Mouse (Mus musculus): ENCODE measurements at regions not wholly inside any gene's neighbourhood (a gene's known extent, or its start where the extent isn't known, plus 50 kb on each side); places are given as distances from the start of the nearest gene placed in this dataset.

DNA sequence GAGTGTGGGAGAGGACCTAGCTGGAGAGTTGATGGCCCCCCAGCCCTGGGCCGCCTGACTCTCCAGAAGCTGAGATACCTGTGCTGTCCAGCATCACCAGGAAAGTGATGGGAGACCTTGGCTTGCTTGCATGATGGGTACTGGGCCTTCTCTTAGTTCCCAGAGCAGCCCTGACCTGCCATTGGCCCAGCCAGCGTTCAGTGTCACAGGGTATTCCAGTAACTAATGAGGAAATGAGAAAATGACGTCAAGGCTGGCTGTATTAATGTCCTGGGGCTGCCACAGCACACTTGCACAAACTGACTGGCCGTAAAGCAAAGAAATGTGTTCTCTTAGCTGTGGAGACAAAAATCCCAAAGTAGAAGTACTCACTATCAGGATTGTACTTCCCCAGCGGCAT lies 307.5 kb downstream of the Tbc1d1 start:
- DNase-seq = no peak

GRCm38 (mm10) chr5:64466320-64466719 lies 310.2 kb downstream of the Tbc1d1 start:
- DNase-seq = no peak

DNA sequence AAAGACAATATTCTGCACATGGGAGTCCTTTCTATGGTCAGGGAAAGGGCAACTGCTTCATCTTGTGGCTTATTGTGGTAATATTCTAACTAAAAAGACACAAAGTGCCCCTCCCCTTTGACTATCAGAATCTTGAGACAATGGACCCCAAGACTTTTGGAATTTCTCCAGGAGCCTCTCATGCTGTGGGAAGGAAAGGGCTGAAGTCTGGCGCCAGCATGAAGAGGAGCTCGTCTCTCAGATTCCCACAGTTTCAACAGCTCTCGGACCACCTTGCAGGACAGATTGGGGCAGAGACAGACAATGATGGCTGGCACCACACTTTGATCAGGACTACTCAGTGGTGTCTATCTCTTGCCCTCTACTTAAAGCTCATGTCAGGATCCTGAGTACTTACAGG lies 311.8 kb downstream of the Tbc1d1 start:
- no peak for DNase-seq

GRCm38 (mm10) chr5:64468307-64468706 lies 312.2 kb downstream of the Tbc1d1 start:
- DNase-seq = no peak

DNA sequence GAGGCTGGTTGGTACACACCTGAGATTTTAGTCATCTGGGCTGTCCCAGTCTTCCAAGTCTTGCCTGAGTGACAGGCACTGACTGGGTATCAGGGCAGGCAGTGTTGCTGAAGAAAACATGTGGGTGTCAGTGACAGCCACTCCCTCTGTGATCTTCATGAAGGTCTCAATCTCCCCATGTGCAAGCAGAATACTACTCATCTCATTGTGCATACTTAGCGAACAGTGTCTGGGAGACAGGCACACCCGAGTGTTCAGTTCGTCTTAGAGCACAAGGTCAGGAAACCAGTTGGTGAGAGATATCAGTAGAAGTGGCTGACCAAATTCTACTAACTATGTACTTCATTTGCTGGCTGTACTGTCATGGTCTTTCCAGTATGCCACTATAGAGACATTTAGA lies 315.9 kb downstream of the Tbc1d1 start:
- DNase-seq = no peak

- DNase-seq = no peak
These were observed 316.3 kb downstream of the Tbc1d1 start for GRCm38 (mm10) chr5:64472415-64472814.

DNA sequence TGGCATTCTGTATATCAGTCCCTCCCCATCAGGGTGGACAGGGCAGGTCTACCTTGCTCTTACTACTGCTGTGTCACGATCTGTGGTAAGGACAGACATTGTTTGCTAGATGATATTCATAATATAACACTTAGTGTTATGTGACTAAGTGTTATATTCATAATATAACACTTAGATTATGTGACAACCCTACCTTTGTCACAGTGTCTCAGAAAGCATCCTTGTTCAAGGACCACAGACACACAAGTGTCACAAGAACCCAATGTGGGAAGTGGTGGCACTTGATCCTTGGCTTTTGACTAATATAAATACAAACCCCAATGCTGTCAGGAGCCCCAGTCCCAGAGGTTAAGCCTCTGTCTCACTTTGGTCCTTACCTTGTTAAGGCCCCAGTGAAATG lies 318.8 kb downstream of the Tbc1d1 start:
- no peak for DNase-seq

DNA sequence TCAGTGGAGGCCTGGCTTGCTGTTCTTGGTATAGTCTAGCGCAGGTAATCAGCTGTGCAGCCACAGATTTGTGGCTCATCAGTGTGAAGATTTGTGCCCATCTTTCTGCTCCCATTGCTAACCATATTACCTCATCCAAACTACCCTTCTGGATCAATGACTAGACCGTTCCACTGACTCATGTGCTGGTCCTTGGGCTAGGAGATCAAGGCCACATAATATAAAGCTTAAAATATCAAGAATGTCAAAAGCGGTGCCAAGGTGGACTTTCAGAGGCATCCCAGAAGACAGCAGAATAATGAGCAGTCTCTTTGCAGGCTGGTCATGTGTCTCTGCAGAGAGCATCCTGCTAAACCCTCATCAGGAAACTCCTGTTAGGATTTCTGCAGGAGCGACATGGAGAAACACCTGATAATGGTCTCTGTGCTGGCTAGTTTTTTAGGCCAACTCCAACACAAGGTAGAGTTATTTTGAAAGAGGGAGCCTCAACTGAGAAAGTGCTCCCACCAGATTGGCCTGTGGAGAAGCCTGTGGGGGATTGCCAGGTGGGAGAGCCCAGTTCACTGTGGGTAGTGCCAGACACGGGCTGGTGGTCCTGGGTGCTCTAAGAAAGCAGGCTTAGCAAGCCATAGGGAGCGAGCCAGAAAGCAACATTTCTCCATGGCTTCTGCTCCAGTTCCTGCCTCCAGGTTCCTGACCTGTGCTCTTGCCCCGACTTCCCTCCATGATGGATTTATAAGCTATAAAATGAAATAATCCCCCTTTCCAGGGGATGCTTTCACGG lies 319.8 kb downstream of the Tbc1d1 start:
- DNase-seq = no peak

DNA sequence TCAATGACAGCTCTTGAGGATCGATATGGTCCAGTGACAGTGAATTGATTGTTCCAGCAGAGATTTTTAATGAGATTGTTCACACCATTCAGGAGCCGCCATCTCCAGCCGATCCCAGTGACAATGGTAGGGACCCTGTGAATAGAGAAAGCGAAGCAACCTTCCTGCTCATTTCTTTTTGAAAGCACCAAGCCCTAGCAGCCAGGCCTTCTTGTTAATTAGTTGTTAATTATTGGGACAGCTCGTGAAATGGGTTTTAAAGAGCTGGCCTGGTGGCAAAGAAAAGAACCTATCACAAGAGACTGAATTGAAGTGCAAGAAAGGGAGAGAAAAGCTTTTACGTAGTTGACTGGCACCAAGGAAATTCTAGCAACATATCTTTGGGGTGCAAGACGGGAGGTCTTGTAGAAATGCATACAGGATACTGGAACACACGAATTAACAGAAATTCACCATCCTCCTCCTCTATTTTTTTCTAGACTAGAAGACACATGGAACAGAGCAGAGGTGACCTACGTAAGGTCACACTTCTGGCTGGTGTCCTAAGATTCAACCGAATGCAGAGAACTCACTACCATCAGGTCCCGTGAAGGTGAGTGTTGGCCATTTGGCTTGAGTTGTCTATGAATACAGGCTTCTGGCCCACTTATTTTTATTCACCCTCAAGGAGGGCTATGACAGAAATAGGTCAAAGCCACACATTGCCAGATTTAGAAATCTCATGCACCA lies 320.7 kb downstream of the Tbc1d1 start:
- no peak for DNase-seq

GRCm38 (mm10) chr5:64478143-64478542 lies 322.0 kb downstream of the Tbc1d1 start:
- DNase-seq = no peak

- DNase-seq = no peak
These were observed 322.6 kb downstream of the Tbc1d1 start for GRCm38 (mm10) chr5:64478599-64479214.

DNA sequence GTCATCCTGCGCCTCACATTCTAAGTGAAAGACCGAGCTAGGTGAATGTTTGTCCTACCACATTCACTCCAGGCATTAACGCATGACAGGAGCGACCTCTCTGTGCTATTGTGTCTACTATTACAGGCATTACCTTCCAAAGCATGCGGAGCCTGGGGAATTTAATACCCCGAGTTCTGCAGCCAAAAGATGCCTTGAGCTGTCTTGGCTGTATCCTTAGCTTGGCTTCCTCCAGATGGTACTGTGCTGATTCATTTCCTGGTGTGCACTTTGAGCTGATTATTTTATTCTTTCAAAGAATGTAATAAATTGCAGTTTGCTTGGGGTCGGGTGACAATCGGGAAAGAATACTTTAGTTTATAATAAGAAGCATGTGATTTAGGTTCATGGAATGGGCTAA lies 323.2 kb downstream of the Tbc1d1 start:
- no peak for DNase-seq

GRCm38 (mm10) chr5:64485043-64485442 lies 318.1 kb upstream of the Klf3 start:
- DNase-seq = no peak

- no peak for DNase-seq
These were observed 317.3 kb upstream of the Klf3 start for GRCm38 (mm10) chr5:64485856-64486255.

DNA sequence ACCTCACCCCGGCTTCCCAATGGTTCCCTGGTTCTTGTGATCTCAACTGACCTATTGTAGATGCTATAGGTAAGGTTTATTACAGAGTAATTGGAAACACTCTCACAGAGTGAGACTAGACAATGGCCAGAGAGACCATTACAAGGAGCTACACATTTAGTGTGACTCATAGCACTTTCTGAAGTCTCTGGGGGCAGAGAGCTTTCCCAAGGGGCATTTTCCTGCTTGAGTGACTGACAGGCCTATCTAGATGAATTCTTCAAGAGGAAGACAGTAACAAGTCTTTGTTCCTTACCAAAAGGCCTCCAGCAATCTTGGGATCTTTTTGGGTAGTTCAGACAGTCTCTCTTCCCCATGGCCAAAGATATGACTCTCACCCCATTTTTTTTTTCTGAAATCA lies 316.4 kb upstream of the Klf3 start:
- no peak for DNase-seq

- no peak for DNase-seq
These were observed 315.3 kb upstream of the Klf3 start for GRCm38 (mm10) chr5:64487698-64488398.

- DNase-seq = no peak
These were observed 313.3 kb upstream of the Klf3 start for GRCm38 (mm10) chr5:64489656-64490444.

DNA sequence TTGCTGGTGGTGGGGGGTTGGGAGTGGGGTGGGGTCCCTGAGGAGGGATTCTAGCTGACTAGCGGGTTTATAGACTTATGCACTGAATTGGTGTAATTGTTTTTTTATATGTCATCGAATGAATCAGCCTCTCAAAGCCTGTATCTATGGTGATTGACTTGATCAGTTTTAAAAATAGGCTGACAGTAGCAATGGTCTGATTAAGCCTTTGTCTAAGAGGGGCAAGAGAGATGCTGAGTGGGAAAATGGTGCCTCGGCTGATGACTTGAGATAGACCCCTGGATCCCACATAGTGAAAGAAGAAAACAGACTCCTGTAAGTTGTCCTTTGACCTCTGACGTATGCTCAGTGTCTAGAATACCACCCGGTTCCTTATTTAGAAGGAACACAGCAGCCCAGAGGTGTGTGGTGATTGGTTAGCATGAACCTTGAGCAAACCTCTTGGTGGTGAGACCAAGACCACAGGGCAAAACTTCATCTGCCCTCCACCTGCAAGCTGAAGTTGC lies 312.7 kb upstream of the Klf3 start:
- DNase-seq = no peak

DNA sequence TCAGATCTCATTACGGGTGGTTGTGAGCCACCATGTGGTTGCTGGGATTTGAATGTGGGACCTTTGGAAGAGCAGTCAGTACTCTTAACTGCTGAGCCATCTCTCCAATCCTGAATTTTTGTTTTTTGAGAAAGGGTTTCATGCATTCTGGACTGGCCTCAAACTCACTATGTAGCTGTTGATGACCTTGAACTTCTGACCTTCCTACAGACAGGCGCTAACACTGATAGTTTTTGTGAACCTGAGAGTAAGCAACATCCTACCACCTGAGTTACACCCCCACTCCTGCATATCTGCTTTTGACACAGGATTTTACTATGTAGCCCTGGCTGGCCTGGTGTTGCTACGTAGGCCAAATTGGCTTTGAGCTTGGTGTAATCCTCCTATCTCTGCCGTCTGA lies 308.8 kb upstream of the Klf3 start:
- no peak for DNase-seq

DNA sequence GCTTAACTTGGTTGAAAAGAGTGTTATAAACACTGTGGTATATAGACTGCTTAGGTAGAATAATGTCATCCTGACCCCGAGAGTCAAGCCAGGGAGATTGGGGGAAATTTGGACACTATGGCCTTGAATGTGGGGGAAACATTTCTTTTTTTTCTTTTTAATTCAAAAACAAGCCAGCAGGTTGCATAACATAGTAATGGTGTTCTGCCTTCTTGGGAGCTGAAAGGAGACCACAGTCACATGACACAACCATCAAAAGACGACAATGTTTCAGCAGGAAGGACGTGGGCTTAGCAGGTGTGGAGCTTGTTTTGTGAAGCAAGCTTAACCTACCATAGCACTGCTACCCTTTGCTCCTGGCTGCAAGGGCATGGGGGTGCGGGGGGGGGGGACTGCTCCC lies 306.3 kb upstream of the Klf3 start:
- no peak for DNase-seq

DNA sequence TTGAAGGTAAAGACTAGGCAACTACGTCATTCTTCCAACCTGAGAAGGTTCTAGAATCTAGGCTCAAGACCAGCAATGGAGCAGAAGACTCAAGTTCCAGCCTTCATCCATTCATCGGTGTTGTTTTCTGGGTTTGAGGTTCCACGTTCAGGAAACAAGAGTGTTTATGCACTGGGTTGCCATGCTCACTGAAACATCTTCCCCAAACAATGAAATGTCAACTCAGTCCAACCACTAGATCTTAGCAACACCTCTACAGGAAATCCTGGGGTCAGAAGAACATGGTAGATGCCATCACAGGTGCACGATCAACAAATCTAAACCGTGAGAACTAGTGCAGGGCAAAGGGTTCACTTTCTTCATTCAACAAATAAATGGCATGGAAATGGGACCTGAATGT lies 304.8 kb upstream of the Klf3 start:
- DNase-seq = no peak

GRCm38 (mm10) chr5:64499131-64499530 lies 304.1 kb upstream of the Klf3 start:
- DNase-seq = no peak
